Mouse (Mus musculus) liver, embryonic 11.5 days (tissue): ENCODE results near the gene Ctrc. TPM values are rescaled to one million over a fixed set of nuclear protein-coding genes. Genes with fewer than 3 reads are reported as not detected.

Experiments used
- ATAC-seq: fragments of 200-750 bp; cut with Nextera tagmentation; replicated peaks from 2 replicates; pipeline ENCODE4 v1.8.0; 2017; ENCODE audit warnings: moderate number of reproducible peaks, mild to moderate bottlenecking, moderate TSS enrichment, moderate library complexity; ENCODE audit not compliant: low FRiP score
- DNase-seq: peaks from one replicate; pipeline ENCODE4 v3.0.0-alpha.2; 2017; ENCODE audit warnings: low spot score
- H3K27ac ChIP-seq: fragments of 300-500 bp; sonication (generic); 2 replicates; pipeline ENCODE4 v1.5.1; 2014; ENCODE audit warnings: mild to moderate bottlenecking, low read depth, low read length, control low read depth
- H3K27me3 ChIP-seq: fragments of 300-500 bp; sonication (generic); replicated peaks from 2 replicates; pipeline ENCODE4 v1.6.1; 2014; ENCODE audit warnings: low read length, mixed read lengths; ENCODE audit not compliant: control insufficient read depth, insufficient read depth
- H3K36me3 ChIP-seq: fragments of 300-500 bp; sonication (generic); 2 replicates; pipeline ENCODE4 v1.6.1; 2014; ENCODE audit warnings: mild to moderate bottlenecking, low read length, moderate library complexity, mixed read lengths; ENCODE audit not compliant: control insufficient read depth, insufficient read depth
- H3K4me1 ChIP-seq: fragments of 300-500 bp; sonication (generic); replicated peaks from 2 replicates; pipeline ENCODE4 v1.6.1; 2014; ENCODE audit warnings: low read length, mixed read lengths; ENCODE audit not compliant: control insufficient read depth, insufficient read depth
- H3K4me2 ChIP-seq: fragments of 300-500 bp; sonication (generic); 2 replicates; pipeline ENCODE4 v1.6.1; 2014; ENCODE audit warnings: mild to moderate bottlenecking, control low read depth, moderate library complexity
- H3K4me3 ChIP-seq: fragments of 300-500 bp; sonication (generic); 2 replicates; pipeline ENCODE4 v1.5.1; 2014; ENCODE audit warnings: low read depth, low read length, control low read depth
- H3K9ac ChIP-seq: fragments of 300-500 bp; sonication (generic); 2 replicates; pipeline ENCODE4 v1.6.1; 2014; ENCODE audit warnings: low read depth, low read length, control low read depth
- H3K9me3 ChIP-seq: fragments of 300-500 bp; sonication (generic); 2 replicates; pipeline ENCODE4 v1.6.1; 2016; ENCODE audit warnings: low read length, inconsistent platforms, mixed read lengths; ENCODE audit not compliant: control insufficient read depth
- WGBS: fragments of 180-500 bp; shearing (Covaris S2); extraction: QIAGEN DNeasy Blood & Tissue Kit; methylation state at CpG from one replicate; pipeline ENCODE4 v1.1.7; 2014; 5-methylcytosine and 5-hydroxymethylcytosine counted together
- polyA plus RNA-seq: library from polyadenylated mRNA; unstranded; fragments of >200 nt; fragmentation: Nextera tagmentation; extraction: Ambion mirVana; gene quantifications from 2 replicates; pipeline ENCODE4 v1.2.1, GENCODE M21; 2014

Gene Ctrc
- polyA plus RNA-seq, 1 experiment from 2014 or later: not detected

DNA sequence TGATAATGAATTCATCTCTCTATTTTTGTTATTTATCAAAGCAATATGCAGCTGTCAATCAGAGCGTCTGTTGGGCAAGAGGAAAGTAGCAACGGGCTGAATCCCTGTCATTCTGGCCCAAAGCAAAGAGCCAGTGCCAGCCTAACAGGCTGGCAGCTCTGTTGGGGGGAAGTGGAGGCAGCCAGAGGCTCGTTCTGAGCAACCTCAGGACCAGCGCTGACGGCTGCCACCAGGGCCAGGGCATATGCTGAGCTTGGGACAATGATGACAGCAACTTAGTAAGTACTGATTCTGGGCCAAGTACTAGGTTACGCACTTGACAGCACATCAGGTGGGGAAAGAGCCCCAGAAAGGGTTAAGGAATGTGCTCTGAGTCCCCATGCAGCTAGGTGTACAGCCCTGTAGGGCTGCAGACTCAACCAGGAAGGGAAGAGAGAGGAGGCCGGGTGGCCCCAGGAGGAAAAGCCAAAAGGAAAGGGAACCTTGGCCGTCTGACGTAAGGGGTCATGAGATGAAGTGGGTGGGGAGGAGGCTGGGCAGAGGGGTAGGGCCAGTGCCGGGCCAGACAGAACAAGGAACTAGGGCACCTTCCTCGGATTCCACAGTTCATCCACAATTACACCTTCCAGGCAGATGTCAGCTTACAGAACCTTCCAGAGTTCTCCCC is 24.6 kb upstream of the Ctrc start:
- no peak overlapping the region for H3K27ac ChIP-seq
- DNase-seq (no peak), ATAC-seq (no peak)
- no peak overlapping the region for H3K9ac ChIP-seq
- no peaks in the 10 kb centered on the region for H3K9me3 ChIP-seq
- no peaks in the 10 kb centered on the region for H3K27me3 ChIP-seq
- H3K36me3 ChIP-seq: no peaks in the 10 kb centered on the region
- 75% methylated on average over 11 of the region's 11 CpGs for WGBS
- peaks cover 35% of the 10 kb centered on the region for H3K4me1 ChIP-seq
- no peak overlapping the region for H3K4me2 ChIP-seq
- no peak overlapping the region for H3K4me3 ChIP-seq

DNA sequence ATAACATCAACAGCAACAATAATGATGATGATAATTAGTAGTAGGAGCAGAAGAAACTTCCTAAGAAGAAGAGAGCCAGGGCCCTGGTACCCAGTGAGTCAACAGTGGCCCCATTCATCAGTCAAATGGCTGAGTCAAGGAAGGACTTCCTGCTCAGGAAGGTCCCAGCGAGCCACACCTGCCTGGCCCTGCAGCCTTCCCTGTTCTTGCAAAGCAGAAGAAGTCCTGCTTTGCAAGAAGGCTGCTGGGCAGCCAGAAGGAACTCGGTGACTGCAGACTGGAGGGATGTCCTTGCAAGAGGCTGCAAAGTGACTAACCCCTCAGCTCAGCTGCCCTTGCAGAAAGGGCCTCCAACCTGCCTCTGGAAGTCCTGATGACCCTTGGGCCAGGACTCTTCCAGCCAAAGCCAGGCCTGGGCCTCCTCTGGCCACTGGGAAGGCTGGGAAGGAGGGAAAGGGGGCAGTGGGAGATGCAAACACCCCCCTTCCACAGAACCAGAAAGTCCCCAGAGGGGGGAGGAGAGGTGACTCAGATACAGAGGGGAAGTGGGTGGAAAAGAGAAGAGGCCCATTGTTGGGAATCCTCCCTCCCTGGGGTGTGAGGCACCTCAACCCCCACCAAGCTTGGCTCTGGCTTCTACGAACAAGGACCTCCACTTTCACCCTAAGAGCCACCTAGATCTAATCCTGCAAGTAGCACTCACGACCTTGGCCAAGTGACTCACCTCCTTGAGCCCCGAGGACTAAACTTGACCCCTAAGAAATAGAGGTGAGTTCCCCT is 23.5 kb upstream of the Ctrc start:
- peaks cover 28% of the 10 kb centered on the region for H3K4me1 ChIP-seq
- peaks cover 3% of the 10 kb centered on the region; the same call in 1 of the 2 replicates for H3K36me3 ChIP-seq
- ATAC-seq (no peak), DNase-seq (no peak)
- H3K27ac ChIP-seq: no peak overlapping the region
- H3K4me3 ChIP-seq: no peak overlapping the region
- H3K9me3 ChIP-seq: no peaks in the 10 kb centered on the region
- no peak overlapping the region for H3K9ac ChIP-seq
- no peak overlapping the region for H3K4me2 ChIP-seq
- WGBS: 62% methylated on average over 5 of the region's 5 CpGs
- H3K27me3 ChIP-seq: no peaks in the 10 kb centered on the region

DNA sequence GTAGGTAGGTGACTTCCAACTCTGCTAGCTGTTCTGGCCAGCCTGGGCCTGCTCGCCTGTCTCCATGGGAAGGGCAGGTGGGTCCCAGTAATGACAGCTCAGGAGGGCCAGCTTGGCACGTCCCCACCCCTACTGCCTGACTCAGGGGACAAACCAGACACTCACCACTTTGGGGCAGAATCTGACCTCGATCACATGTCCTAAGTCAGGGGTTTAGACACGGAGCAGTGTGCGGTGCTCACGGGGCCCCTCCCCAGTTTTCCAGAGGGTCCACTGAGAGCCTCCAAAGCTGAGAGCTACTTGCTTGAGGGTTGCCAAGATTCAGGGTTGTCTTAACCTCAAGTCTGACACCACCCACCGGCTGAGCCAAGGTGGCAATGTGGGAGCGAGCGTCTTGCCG is 21.9 kb upstream of the Ctrc start:
- 90% methylated on average over 10 of the region's 10 CpGs for WGBS
- no peaks in the 10 kb centered on the region for H3K9me3 ChIP-seq
- H3K4me2 ChIP-seq: no peak overlapping the region
- H3K36me3 ChIP-seq: peaks cover 14% of the 10 kb centered on the region; the same call in 1 of the 2 replicates
- H3K4me1 ChIP-seq: peaks cover 21% of the 10 kb centered on the region
- no peak overlapping the region for H3K9ac ChIP-seq
- no peak overlapping the region for H3K27ac ChIP-seq
- ATAC-seq: no peak
- no peak for DNase-seq
- no peaks in the 10 kb centered on the region for H3K27me3 ChIP-seq
- no peak overlapping the region for H3K4me3 ChIP-seq

DNA sequence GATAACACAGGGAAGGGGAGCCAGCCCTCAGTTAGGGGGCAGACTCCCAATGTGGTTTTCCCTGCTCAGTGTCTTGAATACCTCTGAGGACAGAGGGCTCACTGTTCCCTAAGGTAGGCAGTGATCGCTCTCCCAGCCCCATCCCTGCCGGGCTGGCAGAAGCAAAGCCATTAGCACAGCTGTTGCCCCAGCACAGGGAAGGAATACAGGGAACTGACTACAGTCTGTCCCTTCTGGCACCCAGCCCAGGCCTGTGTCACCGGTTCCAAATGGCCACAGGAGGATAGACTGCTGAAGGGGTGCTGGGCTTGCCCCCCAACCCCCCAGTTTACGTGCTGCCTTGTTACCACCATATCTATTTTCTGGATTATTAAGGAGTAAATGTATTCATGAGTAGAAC is 21.3 kb upstream of the Ctrc start:
- H3K9ac ChIP-seq: no peak overlapping the region
- no peak for ATAC-seq
- no peak overlapping the region for H3K27ac ChIP-seq
- 72% methylated on average over 4 of the region's 4 CpGs for WGBS
- no peaks in the 10 kb centered on the region for H3K27me3 ChIP-seq
- H3K4me3 ChIP-seq: no peak overlapping the region
- peaks cover 14% of the 10 kb centered on the region; the same call in 1 of the 2 replicates for H3K36me3 ChIP-seq
- peaks cover 15% of the 10 kb centered on the region for H3K4me1 ChIP-seq
- H3K4me2 ChIP-seq: no peak overlapping the region
- no peak for DNase-seq
- H3K9me3 ChIP-seq: no peaks in the 10 kb centered on the region

DNA sequence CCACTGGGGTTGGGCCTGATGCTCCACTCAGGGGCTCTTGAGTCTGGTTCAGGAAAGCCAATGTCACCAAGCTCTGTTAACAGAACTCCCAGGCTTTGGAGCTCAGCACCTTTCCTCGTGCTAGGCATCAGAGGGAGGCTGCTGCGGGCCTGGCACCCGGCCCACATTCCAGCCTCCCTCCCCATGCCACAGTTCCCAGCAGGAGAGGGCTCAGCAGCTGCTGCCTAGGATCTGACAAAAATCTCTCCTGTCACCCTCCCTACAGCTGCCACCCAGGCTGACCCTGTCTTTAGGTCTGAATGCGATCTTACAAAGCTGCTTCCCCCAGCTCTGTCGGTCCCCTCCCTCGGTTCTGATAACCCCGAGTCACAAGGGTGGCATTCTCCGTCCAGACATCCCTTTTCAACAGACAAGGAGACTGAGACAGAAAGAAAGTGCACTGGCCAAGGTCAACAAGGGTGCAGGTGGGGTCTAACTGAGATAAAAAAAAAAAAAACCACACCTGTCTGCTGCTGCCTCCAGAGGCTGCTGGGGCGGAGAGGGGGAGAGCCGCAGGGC is 20.9 kb upstream of the Ctrc start:
- H3K4me3 ChIP-seq: no peak overlapping the region
- no peaks in the 10 kb centered on the region for H3K9me3 ChIP-seq
- no peak for ATAC-seq
- H3K4me1 ChIP-seq: peaks cover 11% of the 10 kb centered on the region
- no peaks in the 10 kb centered on the region for H3K27me3 ChIP-seq
- H3K9ac ChIP-seq: no peak overlapping the region
- WGBS: 53% methylated on average over 10 of the region's 10 CpGs
- H3K27ac ChIP-seq: no peak overlapping the region
- peaks cover 17% of the 10 kb centered on the region; the same call in 1 of the 2 replicates for H3K36me3 ChIP-seq
- DNase-seq: no peak
- H3K4me2 ChIP-seq: no peak overlapping the region

DNA sequence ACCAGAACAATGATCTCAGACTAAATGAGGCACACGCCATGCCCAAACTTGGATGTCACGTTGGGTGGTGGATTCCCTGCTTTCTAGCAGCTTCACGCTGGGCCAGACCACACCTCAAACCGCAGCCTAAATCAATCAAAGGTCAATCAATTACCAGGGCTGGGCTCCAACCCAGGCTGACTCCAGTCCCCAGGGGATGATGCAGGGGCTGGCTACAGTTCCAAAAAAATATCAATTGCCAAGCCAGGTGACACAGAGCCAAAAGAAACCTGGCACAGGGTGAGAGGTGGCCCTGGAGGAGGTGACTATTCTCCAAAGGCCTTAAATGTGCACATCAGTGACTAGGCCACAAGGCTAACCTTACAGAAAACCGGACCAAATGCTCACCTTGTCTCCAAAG is 19.4 kb upstream of the Ctrc start:
- no peak for DNase-seq
- no peak overlapping the region for H3K4me3 ChIP-seq
- H3K9me3 ChIP-seq: no peaks in the 10 kb centered on the region
- H3K4me2 ChIP-seq: no peak overlapping the region
- H3K4me1 ChIP-seq: peaks cover 5% of the 10 kb centered on the region; the same call in 1 of the 2 replicates
- no peak for ATAC-seq
- no peaks in the 10 kb centered on the region for H3K27me3 ChIP-seq
- no peak overlapping the region for H3K27ac ChIP-seq
- no peak overlapping the region for H3K9ac ChIP-seq
- 73% methylated on average over 5 of the region's 5 CpGs for WGBS
- H3K36me3 ChIP-seq: peaks cover 26% of the 10 kb centered on the region; the same call in 1 of the 2 replicates

DNA sequence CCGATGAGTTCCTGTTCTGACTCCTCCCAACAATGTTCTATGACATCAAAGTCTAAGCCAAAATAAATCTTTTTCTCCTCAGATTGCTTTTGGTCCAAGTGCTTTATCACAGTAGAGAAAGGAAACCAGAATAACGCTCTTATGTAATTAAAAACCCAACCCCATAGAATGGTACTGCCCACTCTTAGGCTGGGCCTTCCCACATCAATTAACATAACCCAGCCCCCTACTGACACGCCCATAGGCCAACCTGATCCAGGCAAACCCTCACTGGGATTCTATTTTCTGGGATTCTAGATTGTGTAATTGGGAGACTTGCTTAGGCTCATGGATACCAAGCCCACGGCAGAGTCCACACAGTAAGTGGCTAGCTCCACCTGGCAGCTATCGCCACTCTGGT is 18.8 kb upstream of the Ctrc start:
- Histone ChIP-seq H3K4me3 (no peak overlapping the region), H3K9me3 (no peaks in the 10 kb centered on the region), H3K9ac (no peak overlapping the region), H3K36me3 (peaks cover 31% of the 10 kb centered on the region), H3K27ac (no peak overlapping the region), H3K27me3 (no peaks in the 10 kb centered on the region), H3K4me1 (peaks cover 5% of the 10 kb centered on the region; the same call in 1 of the 2 replicates), H3K4me2 (no peak overlapping the region)
- ATAC-seq (no peak), DNase-seq (no peak)
- 86% methylated on average over 5 of the region's 5 CpGs for WGBS

DNA sequence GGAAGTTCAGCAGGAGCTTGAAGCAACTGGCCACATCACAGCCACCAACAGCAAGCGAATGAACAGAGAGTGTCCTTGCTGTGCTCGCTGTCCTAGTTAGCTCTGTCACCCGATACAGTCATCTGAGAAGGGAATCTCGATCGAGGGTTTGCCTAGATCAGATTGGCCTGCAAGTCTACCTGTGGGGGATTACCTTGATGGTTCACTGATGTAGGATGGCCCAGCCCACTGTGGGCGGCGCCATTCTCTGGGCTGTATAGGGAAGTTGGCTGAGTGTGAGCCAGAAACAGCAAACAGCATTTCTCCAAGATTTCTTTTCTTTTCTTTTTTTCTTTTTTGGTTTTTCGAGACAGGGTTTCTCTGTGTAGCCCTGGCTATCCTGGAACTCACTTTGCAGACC is 18.3 kb upstream of the Ctrc start:
- Histone ChIP-seq H3K27ac (no peak overlapping the region), H3K4me2 (no peak overlapping the region), H3K27me3 (no peaks in the 10 kb centered on the region), H3K4me1 (peaks cover 5% of the 10 kb centered on the region; the same call in 1 of the 2 replicates), H3K4me3 (no peak overlapping the region), H3K36me3 (peaks cover 34% of the 10 kb centered on the region), H3K9me3 (no peaks in the 10 kb centered on the region), H3K9ac (no peak overlapping the region)
- ATAC-seq: no peak
- WGBS: 89% methylated on average over 8 of the region's 8 CpGs
- DNase-seq: no peak
